Mouse (Mus musculus): ENCODE data around the gene Pde10a. TPM values are rescaled to one million over a fixed set of nuclear protein-coding genes. Genes with fewer than 3 reads are reported as not detected.

Gene Pde10a
- total RNA-seq, 2 experiments from 2014 or later: 59.0 to 83.7 TPM

GRCm38 (mm10) chr17:8631701-8632100 lies 106.5 kb downstream of the Pde10a start:
- DNase-seq (ENCODE audit: extremely low spot score in 1 of 2, low spot score in 2 of 2): no peak
- intact Hi-C loops (cut with DNase I): no loop called here

- no peak for DNase-seq (ENCODE audit: extremely low spot score in 1 of 2, low spot score in 2 of 2)
- intact Hi-C loops (cut with DNase I): no loop called here
Measured at GRCm38 (mm10) chr17:8633596-8633995, 108.4 kb downstream of the Pde10a start.

DNA sequence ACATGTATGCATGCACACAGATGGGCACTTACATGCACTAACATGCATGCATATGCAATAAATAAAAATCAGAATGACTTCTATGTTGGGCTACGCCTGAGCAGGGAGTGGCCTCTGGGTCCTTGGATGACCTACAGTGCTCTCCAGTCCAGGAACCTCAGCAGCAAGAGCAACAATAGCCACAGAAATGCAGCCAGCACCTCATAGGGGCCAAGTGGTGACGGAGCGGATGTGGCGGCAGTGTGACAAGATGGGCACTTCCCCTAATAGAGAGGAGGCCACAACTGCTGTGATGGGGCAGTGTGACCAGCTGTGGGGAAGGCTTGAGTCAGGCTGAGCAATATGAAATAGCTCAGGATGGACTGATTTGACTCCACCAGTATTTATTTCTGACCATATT lies 109.3 kb downstream of the Pde10a start:
- no peak for DNase-seq (ENCODE audit: extremely low spot score in 1 of 2, low spot score in 2 of 2)
- intact Hi-C loops (cut with DNase I): no loop called here

GRCm38 (mm10) chr17:8636231-8636630 lies 111.1 kb downstream of the Pde10a start:
- intact Hi-C loops (cut with DNase I): no loop called here
- DNase-seq (ENCODE audit: extremely low spot score in 1 of 2, low spot score in 2 of 2): no peak

- no peak for DNase-seq (ENCODE audit: extremely low spot score in 1 of 2, low spot score in 2 of 2)
- intact Hi-C loops (cut with DNase I): no loop called here
Measured at GRCm38 (mm10) chr17:8636691-8637090, 111.5 kb downstream of the Pde10a start.

- no peak for DNase-seq (ENCODE audit: extremely low spot score in 1 of 2, low spot score in 2 of 2)
- intact Hi-C loops (cut with DNase I): no loop called here
Measured at GRCm38 (mm10) chr17:8637181-8637580, 112.0 kb downstream of the Pde10a start.

GRCm38 (mm10) chr17:8639703-8640380 lies 114.7 kb downstream of the Pde10a start:
- no peak for DNase-seq (ENCODE audit: extremely low spot score in 1 of 2, low spot score in 2 of 2)
- intact Hi-C loops (cut with DNase I): no loop called here

- intact Hi-C loops (cut with DNase I): no loop called here
- DNase-seq (ENCODE audit: extremely low spot score in 1 of 2, low spot score in 2 of 2): no peak
Measured at GRCm38 (mm10) chr17:8640741-8641480, 115.7 kb downstream of the Pde10a start.

- no peak for DNase-seq (ENCODE audit: extremely low spot score in 1 of 2, low spot score in 2 of 2)
- intact Hi-C loops (cut with DNase I): no loop called here
Measured at GRCm38 (mm10) chr17:8641491-8641890, 116.3 kb downstream of the Pde10a start.

DNA sequence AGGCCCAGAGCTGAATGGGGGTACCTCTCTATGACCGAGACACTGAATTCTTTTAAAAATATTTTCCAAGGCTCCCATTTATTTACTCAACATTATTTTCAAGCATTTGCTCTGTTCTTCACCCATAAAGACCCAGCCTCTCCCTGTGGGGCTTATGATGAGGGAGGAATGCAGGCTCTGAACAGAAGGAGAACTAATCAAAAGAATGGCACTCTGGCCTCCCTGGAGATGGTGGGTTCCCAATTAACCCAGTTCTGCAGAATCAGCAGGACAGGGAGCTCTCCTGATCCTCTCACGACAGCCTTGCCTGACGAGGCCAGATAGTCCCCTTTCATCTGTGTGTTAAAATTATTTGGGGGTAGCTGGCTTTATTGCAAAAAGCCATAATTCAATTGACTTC lies 117.2 kb downstream of the Pde10a start:
- DNase-seq (ENCODE audit: extremely low spot score in 1 of 2, low spot score in 2 of 2): no peak
- intact Hi-C loops (cut with DNase I): no loop called here

- peak in 1 of 2 experiments; percentile 15 for DNase-seq (ENCODE audit: extremely low spot score in 1 of 2, low spot score in 2 of 2)
- intact Hi-C loops (cut with DNase I): no loop called here
Measured at GRCm38 (mm10) chr17:8647372-8647871, 122.2 kb downstream of the Pde10a start.

DNA sequence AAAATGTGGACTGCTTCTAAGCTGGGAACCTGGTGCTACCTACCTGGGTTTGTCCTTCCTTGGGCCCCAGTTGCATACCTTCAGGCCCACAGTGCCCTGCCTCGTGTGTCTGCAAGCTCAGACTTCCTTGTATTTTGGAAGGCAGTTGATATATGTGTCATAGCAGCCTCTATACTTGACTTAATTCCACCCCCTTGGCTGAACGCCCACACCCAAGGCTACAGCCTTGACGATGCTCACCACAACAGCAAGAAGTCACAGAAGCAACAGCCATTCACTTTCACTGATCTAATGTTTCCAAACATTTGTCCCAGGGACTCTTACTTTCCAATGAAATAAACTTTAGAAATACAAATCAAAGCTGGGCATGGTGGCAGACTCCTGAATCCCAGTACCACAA lies 123.1 kb downstream of the Pde10a start:
- intact Hi-C loops (cut with DNase I): no loop called here

DNA sequence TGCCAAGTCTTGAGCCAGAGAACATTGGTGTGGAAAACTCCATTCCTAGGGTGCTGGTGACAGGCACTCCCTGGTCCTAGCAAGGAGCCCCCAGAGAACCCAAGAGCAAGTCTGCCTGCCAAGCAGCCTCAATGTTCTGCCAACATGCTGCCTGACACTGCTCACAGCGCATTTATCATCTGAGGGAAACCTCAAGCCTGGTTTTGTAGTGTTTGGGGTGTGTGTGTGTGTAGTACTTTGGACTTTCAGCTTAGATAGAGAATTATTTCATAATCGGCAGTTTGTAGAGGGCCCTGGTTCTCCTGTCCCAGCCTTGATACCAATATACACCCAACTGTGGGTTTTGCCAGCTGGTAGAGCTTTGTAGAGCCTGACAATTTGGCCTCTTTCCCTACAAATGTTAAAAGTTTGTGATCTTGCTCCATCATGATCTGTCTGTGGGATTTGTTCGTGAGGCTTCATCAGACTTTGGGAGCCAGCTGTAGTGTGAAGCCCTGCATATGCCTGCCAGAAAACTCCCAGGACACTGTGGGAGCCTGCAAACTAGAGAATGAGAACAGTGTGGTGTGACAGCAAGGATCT lies 127.6 kb downstream of the Pde10a start:
- intact Hi-C loops (cut with DNase I): no loop called here
- DNase-seq (ENCODE audit: extremely low spot score in 1 of 2, low spot score in 2 of 2): no peak

More for the DNA sequence above, 123.1 kb downstream of the Pde10a start:
- DNase-seq (ENCODE audit: extremely low spot score in 1 of 2, low spot score in 2 of 2): no peak

DNA sequence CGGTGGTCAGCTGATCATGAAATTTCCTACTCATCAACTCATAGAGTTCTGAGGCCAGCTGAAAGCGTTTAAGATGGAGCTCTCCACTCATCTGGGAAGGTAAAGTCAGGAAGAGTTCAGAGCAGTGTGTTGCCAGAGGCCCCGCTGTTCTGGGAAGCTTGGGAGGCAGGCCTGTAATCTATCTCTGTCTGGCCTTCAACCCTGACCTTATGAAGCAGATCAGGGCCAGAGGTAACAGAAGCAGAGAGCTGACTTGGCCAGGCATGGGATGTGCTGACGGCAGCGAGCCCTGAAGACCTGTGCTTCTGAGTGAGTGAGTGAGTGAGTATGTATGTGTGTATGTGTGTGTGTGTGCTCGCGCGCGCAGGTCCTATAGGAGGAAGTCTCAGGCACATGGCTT lies 132.5 kb downstream of the Pde10a start:
- intact Hi-C loops (cut with DNase I): no loop called here
- peak in 1 of 2 experiments; percentile 11 for DNase-seq (ENCODE audit: extremely low spot score in 1 of 2, low spot score in 2 of 2)

- intact Hi-C loops (cut with DNase I): no loop called here
- peak in 1 of 2 experiments; percentile 29 for DNase-seq (ENCODE audit: extremely low spot score in 1 of 2, low spot score in 2 of 2)
Measured at GRCm38 (mm10) chr17:8658751-8659454, 133.7 kb downstream of the Pde10a start.

DNA sequence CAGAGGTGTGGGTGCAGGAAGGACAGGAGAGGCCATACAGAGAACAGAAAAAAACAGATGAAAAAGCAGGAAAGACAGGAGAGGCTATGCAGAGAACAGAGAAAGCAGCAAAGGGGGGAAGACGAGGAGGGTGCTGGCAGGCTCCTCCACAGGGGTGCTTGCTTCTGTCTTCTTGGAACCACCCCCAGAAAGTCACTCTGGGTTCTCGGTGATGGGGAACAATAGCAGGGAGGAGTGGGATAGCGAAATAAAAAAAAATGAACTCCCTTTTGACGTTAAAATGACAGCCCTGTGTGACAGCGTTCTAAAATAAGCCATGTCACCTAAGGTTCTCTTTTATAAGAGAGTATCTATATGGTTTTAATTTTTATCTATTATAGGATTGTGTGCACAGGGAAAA lies 141.7 kb downstream of the Pde10a start:
- intact Hi-C loops (cut with DNase I): no loop called here
- DNase-seq (ENCODE audit: extremely low spot score in 1 of 2, low spot score in 2 of 2): no peak

- intact Hi-C loops (cut with DNase I): no loop called here
- no peak for DNase-seq (ENCODE audit: extremely low spot score in 1 of 2, low spot score in 2 of 2)
Measured at GRCm38 (mm10) chr17:8674651-8675050, 149.5 kb downstream of the Pde10a start.

- DNase-seq (ENCODE audit: extremely low spot score in 1 of 2, low spot score in 2 of 2): no peak
- intact Hi-C loops (cut with DNase I): no loop called here
Measured at GRCm38 (mm10) chr17:8686356-8686755, 161.2 kb downstream of the Pde10a start.

GRCm38 (mm10) chr17:8688096-8688495 lies 162.9 kb downstream of the Pde10a start:
- intact Hi-C loops (cut with DNase I): no loop called here
- no peak for DNase-seq (ENCODE audit: extremely low spot score in 1 of 2, low spot score in 2 of 2)

Data from left cerebral cortex, postnatal 10 days (tissue).